Mouse (Mus musculus): ENCODE measurements around the gene Ska3. TPM values are rescaled to one million over a fixed set of nuclear protein-coding genes. Genes with fewer than 3 reads are reported as not detected.
"Not testable (repeated sequence)": the region's sequence is repeated elsewhere in the genome, so short reads cannot be mapped to it uniquely, and the experiment has no call there.

Ska3 gene
- total RNA-seq (2021) = under 1 TPM; 0.17 to 0.39 TPM

GRCm38 (mm10) chr14:57825788-57826751, at the start of gene Ska3, which contains the start of gene Mrpl57:
TSS of gene Ska3 (minus strand) at chr14:57826185.
TSS of gene Mrpl57 (plus strand) at chr14:57826234.
- intact Hi-C loops (cut with DNase I) = loop anchor here (5.0 kb wide), 3 partner anchors 61 to 144 kb away; no protein-coding TSS in a partner anchor
- DNase-seq (ENCODE audit: low spot score) = peak; percentile 84

DNA sequence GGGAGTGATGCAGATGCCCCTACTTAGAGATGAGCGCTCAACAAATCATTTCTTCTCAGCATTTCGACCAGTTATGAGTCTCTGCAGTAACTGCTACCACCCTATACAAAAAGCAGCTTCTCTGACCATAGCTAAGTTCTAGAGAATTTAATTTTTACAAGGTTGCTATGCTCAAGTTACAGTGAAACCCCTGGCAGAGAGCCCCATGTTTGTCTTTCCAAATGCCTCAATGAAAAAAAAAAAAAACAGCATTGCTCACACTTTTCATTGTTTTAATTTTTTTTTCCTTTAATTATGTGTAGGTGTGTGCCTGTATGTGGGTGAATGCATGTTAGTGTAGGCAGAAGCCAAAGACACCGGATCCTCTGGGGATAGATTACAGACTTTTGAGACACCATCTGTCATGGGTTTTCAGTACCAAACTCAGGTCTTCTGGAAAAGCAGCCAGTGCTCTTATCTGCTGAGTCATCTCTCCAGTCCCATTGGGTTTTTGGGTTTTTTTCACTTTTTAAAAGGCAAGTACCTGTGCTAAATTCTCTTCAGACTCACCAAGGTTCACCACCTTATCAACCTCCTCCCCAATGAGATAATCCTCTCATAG, 40.8 kb upstream of the Ska3 start:
- intact Hi-C loops (cut with DNase I) = no loop called here
- DNase-seq (ENCODE audit: low spot score) = no peak

GRCm38 (mm10) chr14:57865256-57865655, 39.3 kb upstream of the Ska3 start:
- no peak for DNase-seq (ENCODE audit: low spot score)
- intact Hi-C loops (cut with DNase I) = loop anchor here (2.0 kb wide), 1 partner anchor 14 kb away; no protein-coding TSS in a partner anchor

- intact Hi-C loops (cut with DNase I) = loop anchor here (5.0 kb wide), 1 partner anchor 34 kb away; no protein-coding TSS in a partner anchor
Measured at GRCm38 (mm10) chr14:57863129-57863528, 37.1 kb upstream of the Ska3 start.

GRCm38 (mm10) chr14:57861987-57862412, 36.0 kb upstream of the Ska3 start:
- DNase-seq (ENCODE audit: low spot score) = no peak
- intact Hi-C loops (cut with DNase I) = loop anchor here (5.0 kb wide), 1 partner anchor 35 kb away; no protein-coding TSS in a partner anchor

More at GRCm38 (mm10) chr14:57863129-57863528, 37.1 kb upstream of the Ska3 start:
- no peak for DNase-seq (ENCODE audit: low spot score)

DNA sequence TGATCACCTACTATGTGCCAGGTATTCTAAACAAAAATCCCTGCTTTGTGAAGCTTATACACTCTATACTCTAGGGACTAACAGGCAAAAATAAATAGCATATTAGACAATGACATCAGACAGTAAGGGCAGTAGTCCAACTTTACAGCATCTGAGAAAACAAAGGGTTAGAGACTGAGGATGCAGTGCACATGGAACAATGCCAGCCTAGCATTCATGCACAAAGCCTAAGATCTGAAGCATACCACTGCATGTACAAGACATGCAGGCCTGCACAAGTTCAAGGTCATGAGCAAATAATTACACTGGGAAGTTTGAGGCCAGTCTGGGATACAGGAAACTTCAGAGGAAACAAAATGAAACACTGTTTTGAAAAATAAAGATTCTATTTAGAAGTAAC, 33.5 kb upstream of the Ska3 start:
- no peak for DNase-seq (ENCODE audit: low spot score)
- intact Hi-C loops (cut with DNase I) = no loop called here

DNA sequence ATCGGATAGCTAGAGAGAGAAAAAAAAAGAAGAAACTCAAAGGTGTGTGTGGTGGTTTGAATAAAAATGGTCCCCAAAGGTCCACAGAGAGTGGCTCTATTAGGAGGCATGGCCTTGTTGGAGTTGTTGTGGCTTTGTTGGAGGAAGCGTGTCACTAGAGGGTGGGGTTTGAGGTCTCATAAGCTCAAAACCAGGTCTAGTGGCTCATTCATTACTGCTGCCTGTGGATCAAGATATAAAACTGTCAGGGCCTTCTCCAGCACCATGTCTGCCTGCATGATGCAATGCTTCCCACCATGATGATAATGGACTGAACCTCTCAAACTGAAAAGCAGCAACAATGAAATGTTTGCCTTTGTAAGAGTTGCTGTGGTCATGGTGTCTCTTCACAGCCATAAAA, 32.6 kb upstream of the Ska3 start:
- no peak for DNase-seq (ENCODE audit: low spot score)
- intact Hi-C loops (cut with DNase I) = no loop called here

GRCm38 (mm10) chr14:57856037-57856436, 30.1 kb upstream of the Ska3 start:
- intact Hi-C loops (cut with DNase I); DNase-seq (ENCODE audit: low spot score): not testable (repeated sequence)

GRCm38 (mm10) chr14:57852961-57853360, 27.0 kb upstream of the Ska3 start:
- intact Hi-C loops (cut with DNase I) = no loop called here
- no peak for DNase-seq (ENCODE audit: low spot score)

- intact Hi-C loops (cut with DNase I) = no loop called here
- no peak for DNase-seq (ENCODE audit: low spot score)
Measured at GRCm38 (mm10) chr14:57850330-57850729, 24.3 kb upstream of the Ska3 start.

GRCm38 (mm10) chr14:57848646-57849045, 22.7 kb upstream of the Ska3 start:
- no peak for DNase-seq (ENCODE audit: low spot score)
- intact Hi-C loops (cut with DNase I) = no loop called here

DNA sequence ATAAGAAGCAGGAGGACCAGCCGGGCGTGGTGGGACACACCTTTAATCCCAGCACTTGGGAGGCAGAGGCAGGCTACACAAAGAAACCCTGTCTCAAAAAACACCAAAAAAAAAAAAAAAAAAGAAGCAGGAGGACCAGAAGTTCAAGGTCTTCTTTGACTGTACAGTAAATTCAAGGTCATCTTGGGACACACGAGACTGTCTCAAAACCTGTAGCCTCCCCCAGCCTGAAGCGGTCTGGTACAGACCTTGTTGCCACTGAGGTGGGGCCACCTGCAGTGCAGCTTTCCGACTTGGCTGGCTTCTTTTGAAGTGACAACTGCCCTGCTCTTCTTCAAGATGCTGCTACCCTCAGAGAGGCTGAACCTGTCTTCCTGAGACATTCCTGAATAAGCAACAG, 22.1 kb upstream of the Ska3 start:
- DNase-seq (ENCODE audit: low spot score); intact Hi-C loops (cut with DNase I): not testable (repeated sequence)

- no peak for DNase-seq (ENCODE audit: low spot score)
- intact Hi-C loops (cut with DNase I) = no loop called here
Measured at GRCm38 (mm10) chr14:57844535-57844934, 18.6 kb upstream of the Ska3 start.

- no peak for DNase-seq (ENCODE audit: low spot score)
- intact Hi-C loops (cut with DNase I) = no loop called here
Measured at GRCm38 (mm10) chr14:57835157-57835556, 9.2 kb upstream of the Ska3 start.

DNA sequence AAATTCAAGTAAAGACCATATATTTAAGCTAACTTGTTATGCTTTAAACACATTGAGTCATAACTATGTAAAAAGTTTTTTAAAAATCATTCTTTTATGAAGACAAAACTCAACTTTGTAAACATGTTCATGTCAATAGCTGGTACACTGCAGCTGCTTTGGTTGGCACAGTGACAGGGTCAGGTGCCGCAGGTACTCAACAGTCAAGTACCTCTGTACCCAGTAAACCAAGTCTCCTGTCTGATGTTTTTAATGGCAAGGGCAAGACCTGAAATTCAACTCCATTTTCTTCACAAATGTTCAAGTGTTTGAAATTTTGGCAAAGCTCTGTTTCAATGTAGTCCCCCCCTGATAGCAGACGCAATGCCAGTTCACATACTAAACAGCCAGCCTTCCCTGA, 7.5 kb upstream of the Ska3 start:
- intact Hi-C loops (cut with DNase I) = no loop called here
- DNase-seq (ENCODE audit: low spot score) = no peak

- intact Hi-C loops (cut with DNase I) = loop anchor here (5.0 kb wide), 3 partner anchors 60 to 145 kb away; no protein-coding TSS in a partner anchor
- DNase-seq (ENCODE audit: low spot score) = no peak
Measured at GRCm38 (mm10) chr14:57827284-57827683, 1.3 kb upstream of the Ska3 start.

DNA sequence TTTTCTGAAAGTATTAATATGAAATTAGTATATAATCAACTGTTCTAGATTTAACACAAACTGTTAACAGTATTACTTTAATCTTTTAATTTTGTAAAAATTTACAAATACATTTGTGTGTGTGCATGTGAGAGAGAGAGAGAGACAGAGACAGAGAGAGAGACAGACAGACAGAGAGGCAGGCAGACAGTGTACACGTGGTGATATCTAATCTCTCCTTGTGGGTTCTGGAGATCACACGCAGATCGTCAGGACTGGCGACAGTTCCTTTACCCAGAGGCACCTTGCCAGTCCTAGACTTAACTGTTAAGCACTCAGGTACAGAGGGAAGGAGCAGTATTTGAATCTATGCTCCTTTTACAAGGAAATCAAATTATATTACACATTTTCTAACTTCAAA, 5.1 kb downstream of the Ska3 start:
- no peak for DNase-seq (ENCODE audit: low spot score)

GRCm38 (mm10) chr14:57811844-57812243, 14.1 kb downstream of the Ska3 start:
- no peak for DNase-seq (ENCODE audit: low spot score)
- intact Hi-C loops (cut with DNase I) = no loop called here

More for the DNA sequence above, 5.1 kb downstream of the Ska3 start:
- intact Hi-C loops (cut with DNase I) = no loop called here

GRCm38 (mm10) chr14:57810886-57811285, 15.1 kb downstream of the Ska3 start:
- intact Hi-C loops (cut with DNase I) = no loop called here
- no peak for DNase-seq (ENCODE audit: low spot score)

GRCm38 (mm10) chr14:57808558-57808957, 17.4 kb downstream of the Ska3 start:
- DNase-seq (ENCODE audit: low spot score) = no peak

DNA sequence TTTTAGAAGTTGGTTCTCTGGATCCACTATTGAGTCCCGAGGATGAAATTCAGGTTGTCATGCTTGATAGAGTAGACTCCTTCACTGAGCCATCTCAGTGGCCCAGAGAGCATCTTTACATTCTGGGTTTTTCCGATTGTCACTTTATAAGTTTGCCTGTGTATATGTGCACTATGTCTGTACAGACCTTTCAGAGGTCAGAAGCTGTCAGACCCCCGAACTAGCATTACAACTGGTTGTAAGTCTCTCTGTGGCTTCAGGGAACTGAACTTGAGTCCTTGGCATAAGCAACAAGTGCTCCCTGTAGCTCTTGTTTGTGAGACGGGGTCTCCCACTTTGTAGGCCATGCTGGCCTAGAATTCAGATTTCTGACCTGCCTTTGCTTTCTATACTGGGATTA, 22.3 kb downstream of the Ska3 start:
- intact Hi-C loops (cut with DNase I) = no loop called here
- no peak for DNase-seq (ENCODE audit: low spot score)

More at GRCm38 (mm10) chr14:57808558-57808957, 17.4 kb downstream of the Ska3 start:
- intact Hi-C loops (cut with DNase I) = no loop called here
